Mouse (Mus musculus) erythroblast, embryonic 14.5 days (primary cell): ENCODE data around the gene Asb5. TPM values are rescaled to one million over a fixed set of nuclear protein-coding genes. Genes with fewer than 3 reads are reported as not detected.

Experiments
- H3K27me3 ChIP-seq: 2 replicates; pipeline ENCODE4 v1.6.1; 2012; ENCODE audit warnings: inconsistent platforms; ENCODE audit not compliant: control insufficient read depth
- H3K36me3 ChIP-seq: 2 replicates; pipeline ENCODE4 v1.6.1; 2012; ENCODE audit warnings: mild to moderate bottlenecking, inconsistent platforms; ENCODE audit not compliant: control insufficient read depth
- H3K4me1 ChIP-seq: 2 replicates; pipeline ENCODE4 v1.6.1; 2012; ENCODE audit warnings: inconsistent platforms; ENCODE audit not compliant: control insufficient read depth
- H3K4me3 ChIP-seq: replicated peaks from 2 replicates; pipeline ENCODE3; 2012; ENCODE audit warnings: moderate library complexity, mild to moderate bottlenecking, inconsistent platforms
- H3K9me3 ChIP-seq: 2 replicates; pipeline ENCODE4 v1.6.1; 2012; ENCODE audit warnings: low read length, inconsistent platforms, mixed read lengths; ENCODE audit not compliant: control insufficient read depth
- GATA1 ChIP-seq: IDR thresholded peaks from 2 replicates; pipeline ENCODE4 v1.6.1; 2012; ENCODE audit warnings: low read length, inconsistent platforms, mixed read lengths
- TAL1 ChIP-seq: IDR thresholded peaks from 3 replicates; pipeline ENCODE4 v1.6.1; 2012; ENCODE audit warnings: low read length, inconsistent platforms, mixed read lengths
- polyA plus RNA-seq: library from polyadenylated mRNA; stranded (reverse); fragments of >175 nt; gene quantifications from 2 replicates; pipeline ENCODE4 v1.2.3, GENCODE M21; 2012

Asb5 gene
- polyA plus RNA-seq, 1 experiment = not detected

- TF ChIP-seq TAL1 = no peak
- Histone ChIP-seq H3K9me3 (no peaks in the 10 kb centered on the region), H3K4me3 (peak overlapping the region; percentile 78), H3K27me3 (no peaks in the 10 kb centered on the region), H3K36me3 (peaks cover 31% of the 10 kb centered on the region), H3K4me1 (peaks cover 32% of the 10 kb centered on the region)
Observed at GRCm38 (mm10) chr8:54528571-54528970, 809 bp upstream of the Asb5 start.

GRCm38 (mm10) chr8:54535172-54535571 lies 5.8 kb downstream of the Asb5 start:
- no peak overlapping the region for H3K4me3 ChIP-seq
- H3K4me1 ChIP-seq = peaks cover 4% of the 10 kb centered on the region
- H3K27me3 ChIP-seq = no peaks in the 10 kb centered on the region
- TF ChIP-seq GATA1 = no peak
- TF ChIP-seq TAL1 = no peak
- no peaks in the 10 kb centered on the region for H3K9me3 ChIP-seq
- H3K36me3 ChIP-seq = no peaks in the 10 kb centered on the region

- H3K36me3 ChIP-seq = no peaks in the 10 kb centered on the region
- H3K4me3 ChIP-seq = no peak overlapping the region
- H3K27me3 ChIP-seq = no peaks in the 10 kb centered on the region
- no peaks in the 10 kb centered on the region for H3K9me3 ChIP-seq
- TF ChIP-seq GATA1 (no peak), TAL1 (no peak)
- no peaks in the 10 kb centered on the region for H3K4me1 ChIP-seq
Observed at GRCm38 (mm10) chr8:54537285-54537684, 7.9 kb downstream of the Asb5 start.

GRCm38 (mm10) chr8:54541331-54541730 lies 12.0 kb downstream of the Asb5 start:
- H3K4me1 ChIP-seq = no peaks in the 10 kb centered on the region
- no peak overlapping the region for H3K4me3 ChIP-seq
- no peak for TF ChIP-seq GATA1
- no peaks in the 10 kb centered on the region for H3K27me3 ChIP-seq
- H3K36me3 ChIP-seq = no peaks in the 10 kb centered on the region
- no peaks in the 10 kb centered on the region for H3K9me3 ChIP-seq

- Histone ChIP-seq H3K27me3 (no peaks in the 10 kb centered on the region), H3K4me3 (no peak overlapping the region), H3K9me3 (no peaks in the 10 kb centered on the region), H3K4me1 (no peaks in the 10 kb centered on the region), H3K36me3 (no peaks in the 10 kb centered on the region)
- TF ChIP-seq GATA1 (no peak), TAL1 (no peak)
Observed at GRCm38 (mm10) chr8:54548383-54548782, 19.0 kb downstream of the Asb5 start.

GRCm38 (mm10) chr8:54550026-54550574 lies 20.7 kb downstream of the Asb5 start:
- Histone ChIP-seq H3K27me3 (no peaks in the 10 kb centered on the region), H3K4me1 (no peaks in the 10 kb centered on the region), H3K36me3 (no peaks in the 10 kb centered on the region), H3K4me3 (no peak overlapping the region), H3K9me3 (no peaks in the 10 kb centered on the region)
- TF ChIP-seq GATA1 (no peak), TAL1 (no peak)

- Histone ChIP-seq H3K27me3 (no peaks in the 10 kb centered on the region), H3K9me3 (no peaks in the 10 kb centered on the region), H3K4me3 (no peak overlapping the region), H3K36me3 (no peaks in the 10 kb centered on the region), H3K4me1 (no peaks in the 10 kb centered on the region)
- no peak for TF ChIP-seq TAL1
- no peak for TF ChIP-seq GATA1
Observed at GRCm38 (mm10) chr8:54554921-54555320, 25.5 kb downstream of the Asb5 start.

GRCm38 (mm10) chr8:54562137-54562536 lies 32.8 kb downstream of the Asb5 start:
- H3K4me3 ChIP-seq = no peak overlapping the region
- H3K27me3 ChIP-seq = no peaks in the 10 kb centered on the region
- TF ChIP-seq GATA1 (no peak), TAL1 (no peak)
- H3K9me3 ChIP-seq = no peaks in the 10 kb centered on the region
- no peaks in the 10 kb centered on the region for H3K4me1 ChIP-seq
- no peaks in the 10 kb centered on the region for H3K36me3 ChIP-seq

GRCm38 (mm10) chr8:54565181-54565580 lies 35.8 kb downstream of the Asb5 start:
- Histone ChIP-seq H3K9me3 (no peaks in the 10 kb centered on the region), H3K36me3 (no peaks in the 10 kb centered on the region), H3K27me3 (no peaks in the 10 kb centered on the region), H3K4me1 (no peaks in the 10 kb centered on the region), H3K4me3 (no peak overlapping the region)
- TF ChIP-seq TAL1 (no peak), GATA1 (no peak)

- Histone ChIP-seq H3K4me1 (no peaks in the 10 kb centered on the region), H3K4me3 (no peak overlapping the region), H3K27me3 (no peaks in the 10 kb centered on the region), H3K9me3 (no peaks in the 10 kb centered on the region), H3K36me3 (no peaks in the 10 kb centered on the region)
- no peak for TF ChIP-seq GATA1
- TF ChIP-seq TAL1 = no peak
Observed at GRCm38 (mm10) chr8:54565603-54566260, 36.4 kb downstream of the Asb5 start.
